Mouse (Mus musculus) ovary, adult 10 weeks (tissue): ENCODE results near the gene Fgl2. TPM values are rescaled to one million over a fixed set of nuclear protein-coding genes. Genes with fewer than 3 reads are reported as not detected.

ENCODE experiments used
- polyA plus RNA-seq: library from polyadenylated mRNA; stranded (reverse); fragments of 350-450 nt; fragmentation: Illumina TruSeq; extraction: RNeasy Lipid Tissue Mini Kit (QIAGEN cat#74804); gene quantifications from one replicate; pipeline ENCODE4 v1.2.3, GENCODE M21; 2014

Gene Fgl2
- polyA plus RNA-seq = 342 TPM

GRCm38 (mm10) chr5:21372493-21373179, at the start of gene Fgl2:
Fgl2 (plus strand) TSS chr5:21372642.

GRCm38 (mm10) chr5:21424614-21425602, 52.5 kb downstream of the Fgl2 start, which contains the start of the genes Ccdc146 and Fam185a:
Ccdc146 (minus strand) TSS chr5:21424677.
Fam185a (plus strand) TSS chr5:21424958.

Other genes with a start within 250 kb of the Fgl2 start
- gene Gsap, start 186.4 kb upstream of the Fgl2 start, polyA plus RNA-seq = 8.0 TPM
- gene Ccdc146, start 52.0 kb downstream of the Fgl2 start, polyA plus RNA-seq = 5.9 TPM
- 31.6 TPM for gene Fam185a, start 52.3 kb downstream of the Fgl2 start, polyA plus RNA-seq
- gene Lrrc17, start 170.9 kb downstream of the Fgl2 start, polyA plus RNA-seq = 31.0 TPM